Mouse (Mus musculus) cerebellum, adult 11-12 months (tissue): ENCODE data around the gene Gtf2h1.
"Not testable (repeated sequence)": the region's sequence is repeated elsewhere in the genome, so short reads cannot be mapped to it uniquely, and the experiment has no call there.

Experiments
- DNase-seq: peaks from one replicate; pipeline ENCODE4 v3.0.0; 2022

Gene Gtf2h1

GRCm38 (mm10) chr7:46795287-46796205 is at the start of gene Gtf2h1, which contains the start of gene Hps5:
Gene Gtf2h1, plus strand, starts transcription at chr7:46796103.
Gene Hps5, minus strand, starts transcription at chr7:46796064.
- peak; percentile 97 for DNase-seq

DNA sequence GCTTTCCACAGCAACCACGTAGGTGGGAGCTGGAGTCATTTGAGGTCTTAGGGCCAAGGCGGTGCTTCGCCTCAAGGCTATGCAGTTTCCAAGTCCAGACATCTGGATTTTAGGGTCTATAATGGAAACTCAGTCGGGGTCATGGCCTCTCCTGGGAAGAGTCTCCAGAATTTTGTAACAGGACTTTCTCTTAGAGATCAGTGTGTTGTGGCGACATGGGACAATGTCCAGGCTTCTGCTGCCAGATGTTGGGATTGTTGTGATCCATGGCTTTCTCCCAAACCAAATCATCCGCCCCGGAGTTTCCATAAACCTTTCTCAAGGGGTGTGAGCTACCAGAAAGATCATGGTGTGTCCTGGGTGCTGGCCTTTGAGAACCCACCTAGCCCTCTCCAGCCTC is 49.5 kb upstream of the Gtf2h1 start:
- no peak for DNase-seq

GRCm38 (mm10) chr7:46748459-46748858 is 47.4 kb upstream of the Gtf2h1 start:
- no peak for DNase-seq

GRCm38 (mm10) chr7:46751490-46751889 is 44.4 kb upstream of the Gtf2h1 start, which contains the start of gene Saa2:
Gene Saa2, plus strand, starts transcription at chr7:46751790.
- no peak for DNase-seq

- no peak for DNase-seq
Measured at GRCm38 (mm10) chr7:46761049-46761795, 34.7 kb upstream of the Gtf2h1 start.

DNA sequence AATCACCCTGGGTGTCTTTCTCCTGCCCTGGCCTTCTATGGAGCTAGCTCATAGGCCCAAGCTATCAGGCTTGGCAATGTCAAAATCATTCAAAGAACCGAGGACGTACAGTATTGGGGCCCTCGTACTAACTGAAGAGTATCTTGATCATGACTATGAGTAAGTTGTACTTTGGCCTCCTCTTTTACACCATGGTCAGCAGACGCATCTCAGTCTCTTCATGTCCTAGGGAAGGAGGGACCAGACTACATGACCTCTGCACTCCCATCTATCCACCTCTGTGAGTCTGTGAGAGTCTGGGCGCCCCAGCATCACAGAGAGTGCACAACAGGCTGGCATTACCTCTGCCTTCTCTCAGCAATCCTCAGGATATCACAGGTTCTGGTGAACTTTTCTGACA is 33.3 kb upstream of the Gtf2h1 start:
- no peak for DNase-seq

DNA sequence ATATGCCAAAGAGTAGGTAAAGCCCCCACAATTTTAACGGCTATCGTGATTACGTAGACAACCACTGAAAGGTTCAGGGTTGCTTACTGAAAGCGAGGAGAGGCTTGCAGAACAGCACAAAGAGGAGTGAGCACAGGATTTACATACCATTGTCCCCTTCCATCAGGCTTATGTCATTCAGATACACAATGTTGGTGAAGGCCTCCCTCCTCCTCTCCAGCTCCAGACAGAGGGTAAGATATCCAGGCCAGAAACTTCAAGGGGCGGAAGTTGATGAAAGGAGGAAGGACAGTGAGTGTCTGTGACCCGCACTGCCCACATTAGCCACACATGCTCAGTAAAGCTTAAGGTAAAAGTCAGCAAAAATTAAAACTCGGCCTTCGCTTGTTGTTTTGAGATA is 31.2 kb upstream of the Gtf2h1 start:
- no peak for DNase-seq

DNA sequence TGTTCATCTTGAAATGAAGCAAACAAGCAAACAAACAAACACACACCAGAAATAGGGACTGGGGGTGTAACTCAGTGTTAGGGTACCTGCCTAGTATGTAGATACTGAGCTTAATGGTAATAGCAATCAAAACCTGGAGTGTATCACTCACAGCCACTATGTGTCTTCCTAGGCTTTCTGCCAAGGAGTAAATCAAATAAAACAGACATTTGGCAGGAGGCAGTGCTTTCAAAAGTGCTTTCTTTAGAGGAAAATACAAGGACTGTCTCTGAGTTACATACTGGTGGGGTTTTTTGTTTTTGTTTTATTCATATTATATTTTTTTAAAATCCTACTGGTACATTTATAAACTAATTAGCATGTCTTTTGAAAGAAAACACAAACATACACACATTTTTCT is 28.5 kb upstream of the Gtf2h1 start:
- DNase-seq: no peak

DNA sequence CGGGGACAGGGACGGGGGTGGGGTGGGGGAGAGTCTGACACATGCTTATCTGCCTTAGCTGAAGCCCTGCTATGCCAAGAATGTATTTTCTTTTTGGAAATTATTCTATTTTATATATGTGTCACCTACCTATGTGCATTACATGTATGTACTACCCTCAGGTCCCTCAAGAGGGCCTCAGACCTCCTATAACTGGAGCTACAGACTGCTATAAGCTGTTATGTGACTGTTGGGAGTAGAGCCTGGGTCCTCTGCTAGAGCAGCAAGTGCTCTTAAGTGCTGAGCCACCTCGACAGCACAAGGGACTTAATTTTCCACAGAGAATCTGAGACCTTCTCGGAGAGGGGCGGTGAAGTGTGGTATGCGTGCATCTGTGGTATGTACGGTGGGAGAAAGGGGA is 27.5 kb upstream of the Gtf2h1 start:
- DNase-seq: no peak

DNA sequence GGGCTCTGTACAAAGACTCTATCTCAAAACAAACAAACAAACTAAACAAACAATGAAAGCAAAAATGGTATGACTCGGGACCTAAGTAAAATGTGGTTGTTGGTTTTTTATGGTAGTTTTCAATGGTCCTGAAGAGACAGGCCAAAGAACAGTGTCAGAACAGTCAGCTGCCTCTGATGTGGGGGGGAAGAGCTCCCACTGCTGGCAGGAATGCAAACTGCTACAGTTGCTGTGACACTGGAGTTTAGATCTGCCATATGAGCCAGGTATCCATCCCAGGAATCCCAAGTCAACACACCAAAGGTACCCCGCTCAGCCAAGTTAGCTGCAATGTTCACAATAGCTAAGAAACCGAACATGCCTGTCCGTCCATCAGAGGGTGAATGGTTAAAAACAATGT is 25.2 kb upstream of the Gtf2h1 start:
- peak; percentile 66 for DNase-seq

GRCm38 (mm10) chr7:46789177-46789849 is 6.6 kb upstream of the Gtf2h1 start:
- DNase-seq: no peak

DNA sequence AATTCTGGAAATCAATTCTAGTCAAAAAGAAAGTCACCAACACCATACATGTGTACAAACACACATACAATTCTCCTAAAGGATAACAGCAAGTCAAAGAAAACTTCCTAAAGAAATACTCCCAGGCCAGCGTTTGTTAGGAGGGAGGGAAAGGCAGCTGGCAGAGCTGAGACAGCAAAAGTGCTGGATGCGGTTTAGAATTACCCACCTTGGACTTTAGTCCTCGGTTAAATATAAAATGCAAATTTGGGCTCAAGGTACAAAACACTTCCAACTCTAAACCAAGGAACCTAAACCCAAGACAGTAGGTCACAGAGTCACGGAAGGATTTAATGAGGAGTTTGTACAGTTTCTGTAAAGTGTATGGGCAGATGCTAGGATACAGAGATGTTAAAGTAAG is 2.0 kb upstream of the Gtf2h1 start:
- no peak for DNase-seq

DNA sequence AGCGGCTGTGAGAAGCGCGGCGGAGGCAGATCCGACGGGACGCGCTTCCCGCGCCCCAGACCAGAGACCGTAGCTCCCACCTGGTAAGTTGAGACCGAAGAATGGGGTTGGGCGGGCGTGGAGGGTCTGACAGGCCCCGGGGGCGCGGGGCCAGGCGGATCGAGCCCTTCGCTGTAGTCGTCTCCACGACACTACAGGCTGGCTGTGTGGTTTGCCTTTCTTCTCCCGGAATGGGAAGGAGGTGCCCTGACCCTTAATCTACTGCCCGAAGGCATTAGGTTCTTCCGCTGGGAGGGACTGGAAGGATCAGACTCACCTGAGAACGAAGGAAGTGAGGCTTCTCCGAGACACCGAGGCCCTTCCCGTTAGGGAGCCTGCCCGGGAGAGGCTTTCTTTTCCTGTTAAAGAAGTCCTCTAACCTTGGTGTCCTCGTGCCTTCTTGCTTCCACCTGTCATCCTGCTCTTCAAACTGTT is 340 bp downstream of the Gtf2h1 start:
- no peak for DNase-seq

GRCm38 (mm10) chr7:46796779-46797178 is 876 bp downstream of the Gtf2h1 start:
- DNase-seq: no peak

DNA sequence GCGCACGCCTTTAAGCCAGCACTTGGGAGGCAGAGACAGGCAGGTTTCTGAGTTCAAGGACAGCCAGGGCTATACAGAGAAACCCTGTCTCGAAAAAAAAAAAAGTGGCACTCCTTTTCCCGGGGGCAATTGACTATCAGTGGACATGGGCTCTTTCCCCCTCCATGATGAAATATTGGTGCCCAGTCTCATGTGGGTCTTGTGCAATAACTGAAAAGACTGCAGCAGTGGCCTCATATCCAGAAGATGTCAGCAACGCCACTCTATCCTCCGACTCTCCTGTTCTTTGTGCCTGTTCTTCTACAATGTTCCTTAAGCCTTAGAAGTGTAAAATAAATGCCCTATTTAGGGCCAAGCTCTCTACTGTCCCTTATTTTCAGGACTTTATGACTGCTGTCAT is 14.4 kb downstream of the Gtf2h1 start:
- no peak for DNase-seq

GRCm38 (mm10) chr7:46814012-46814411 is 18.1 kb downstream of the Gtf2h1 start:
- no peak for DNase-seq

GRCm38 (mm10) chr7:46820876-46821632 is 25.2 kb downstream of the Gtf2h1 start:
- DNase-seq: not testable (repeated sequence)

- no peak for DNase-seq
Measured at GRCm38 (mm10) chr7:46827046-46827802, 31.3 kb downstream of the Gtf2h1 start.

DNA sequence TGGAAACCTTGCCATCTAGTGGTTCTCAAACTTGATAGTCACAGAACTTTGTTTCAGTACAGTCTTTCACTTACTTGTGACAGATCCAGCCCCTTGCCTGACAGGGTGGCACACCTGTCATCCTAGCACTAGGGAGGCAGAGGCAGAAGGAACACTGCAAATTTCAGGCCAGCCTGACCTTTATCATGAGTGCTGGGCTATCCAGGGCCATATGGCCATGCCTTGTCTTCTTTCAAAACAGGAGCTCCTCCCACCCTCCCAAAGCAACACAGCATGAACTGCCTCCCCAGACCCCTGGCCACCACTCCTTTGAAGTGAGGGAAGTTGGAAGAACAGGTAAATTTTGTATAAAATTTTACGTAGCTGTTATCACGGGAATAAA is 31.9 kb downstream of the Gtf2h1 start:
- DNase-seq: no peak

GRCm38 (mm10) chr7:46829911-46830310 is 34.0 kb downstream of the Gtf2h1 start:
- no peak for DNase-seq

DNA sequence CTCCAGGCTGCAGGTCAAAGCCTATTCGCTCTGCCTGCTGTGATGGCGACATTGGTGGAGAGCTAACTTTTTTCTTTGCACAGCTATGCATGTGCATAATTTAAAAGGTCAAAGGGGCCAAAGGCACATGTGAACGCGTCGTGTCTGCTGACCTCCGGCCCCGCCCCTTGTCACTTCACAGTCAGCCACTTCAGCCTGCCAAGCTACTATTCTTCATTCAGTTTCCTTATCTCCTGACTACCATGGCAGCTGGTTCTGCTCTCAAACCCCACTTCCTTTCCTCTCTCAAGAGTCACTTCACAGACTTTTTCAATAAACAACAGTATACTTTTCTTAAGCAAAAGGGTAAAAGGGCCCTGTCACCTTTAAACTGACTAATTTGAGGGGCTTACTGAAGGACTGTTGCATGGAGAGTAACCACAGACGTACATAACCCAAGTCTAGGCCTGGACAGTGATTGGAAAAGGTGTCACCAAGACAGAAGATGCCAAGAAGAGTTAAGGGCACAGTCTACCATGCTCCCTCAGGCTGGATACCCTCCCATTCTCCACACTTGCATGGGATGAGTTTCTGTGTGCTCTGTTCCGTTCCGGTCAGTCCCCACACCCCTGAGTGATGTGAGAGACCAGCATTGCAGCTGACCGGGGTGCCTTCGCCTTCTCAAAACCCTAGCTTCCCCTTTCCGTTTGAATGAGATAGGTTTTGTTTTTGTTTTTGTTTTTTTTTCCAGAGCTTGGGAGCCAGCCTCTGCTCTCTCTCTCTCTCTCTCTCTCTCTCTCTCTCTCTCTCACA is 35.1 kb downstream of the Gtf2h1 start:
- no peak for DNase-seq
